ENCODE assay signal across 9 mouse cellular contexts in the genomic region with DNA sequence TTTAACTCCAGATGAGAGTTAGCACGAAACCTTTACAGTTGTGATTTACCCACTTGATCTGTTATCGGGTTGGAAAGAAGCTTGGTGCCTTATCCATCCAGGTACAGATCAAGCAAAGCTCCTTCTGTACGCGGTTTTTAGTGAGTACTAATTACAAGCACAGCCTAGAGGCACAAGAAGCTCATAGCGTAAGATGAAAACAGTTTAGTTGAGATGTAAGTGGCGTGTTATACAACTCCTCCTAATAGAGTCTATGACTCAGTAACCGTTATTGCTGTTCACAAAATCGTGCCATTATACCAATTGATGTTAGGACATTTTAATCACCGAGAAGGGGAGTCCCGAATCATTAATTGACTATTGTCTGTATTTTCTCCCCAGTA. TPM values are rescaled to one million over a fixed set of nuclear protein-coding genes. Genes with fewer than 3 reads are reported as not detected.
DNase-seq lines count a peak whose midpoint lies in the region; ATAC-seq and TF ChIP-seq lines count a peak whose summit lies in the region.
"Had no signal": no experiment of that assay in that cellular context is flagged by ENCODE, and none has a peak within 500 bp of the region (broad histone marks: within the 10 kb centered on the region; RNA-seq: fewer than 3 reads in every experiment).

No protein-coding gene starts in this region.

- ATAC-seq in lung, embryonic 14.5 days (ENCODE audit: insufficient read depth) = no peak
- ATAC-seq in intestine, embryonic 15.5 days = no peak
- 0 out of 2 replicates have a peak, but pooled peaks have one; percentile 5 for ATAC-seq in neural tube, embryonic 14.5 days (ENCODE audit: low read depth)

- H3K27ac ChIP-seq in lung, embryonic 14.5 days (ENCODE audit: low read depth) = no peak overlapping the region
- H3K27ac ChIP-seq in embryonic facial prominence, embryonic 10.5 days (replicated peaks) = peak overlapping the region; percentile 92
- no peak overlapping the region for H3K27ac ChIP-seq in intestine, embryonic 15.5 days
- H3K27ac ChIP-seq in neural tube, embryonic 14.5 days (ENCODE audit: low read depth, low read length) = peak overlapping the region; percentile 29; the same call in 1 of the 2 replicates

- peak overlapping the region; percentile 71 for H3K4me2 ChIP-seq in lung, embryonic 14.5 days
- H3K4me2 ChIP-seq in intestine, embryonic 15.5 days (replicated peaks) = peak overlapping the region; percentile 69
- peak overlapping the region; percentile 77 for H3K4me2 ChIP-seq in neural tube, embryonic 14.5 days (ENCODE audit: low read depth, low read length)

- no peak for DNase-seq in lung, embryonic 14.5 days
- DNase-seq in lung, postnatal 14 days = no peak
- DNase-seq in embryonic facial prominence, embryonic 10.5 days (ENCODE audit: low spot score) = no peak
- no peak for DNase-seq in ovary, postnatal 14 days (ENCODE audit: low spot score)
- DNase-seq in urinary bladder, postnatal 4 days (ENCODE audit: low spot score in 2 of 2) = no peak
- DNase-seq in spleen, postnatal 4 days (ENCODE audit: low spot score in 2 of 2) = no peak
- DNase-seq: cerebellum, postnatal 14 days had no signal

- H3K4me1 ChIP-seq in lung, embryonic 14.5 days (ENCODE audit: insufficient read depth) = no peaks in the 10 kb centered on the region
- peaks cover 17% of the 10 kb centered on the region for H3K4me1 ChIP-seq in embryonic facial prominence, embryonic 10.5 days
- H3K4me1 ChIP-seq in intestine, embryonic 15.5 days (replicated peaks) = peaks cover 17% of the 10 kb centered on the region
- peaks cover 12% of the 10 kb centered on the region for H3K4me1 ChIP-seq in neural tube, embryonic 14.5 days (ENCODE audit: control insufficient read depth, insufficient read depth, low read length)

- WGBS in lung, embryonic 14.5 days = 32% methylated on average over 10 of the region's 10 CpGs
- 42% methylated on average over 10 of the region's 10 CpGs for WGBS in embryonic facial prominence, embryonic 10.5 days
- 26% methylated on average over 10 of the region's 10 CpGs for WGBS in intestine, embryonic 15.5 days
- 34% methylated on average over 10 of the region's 10 CpGs for WGBS in neural tube, embryonic 14.5 days

- TF ChIP-seq CTCF in lung, embryonic 14.5 days (IDR thresholded peaks at IDR 0.05; ENCODE audit: low read depth) = no peak

- peak overlapping the region; percentile 70 for H3K9ac ChIP-seq in lung, embryonic 14.5 days
- H3K9ac ChIP-seq in intestine, embryonic 15.5 days = peak overlapping the region; percentile 92
- H3K9ac ChIP-seq in neural tube, embryonic 14.5 days (replicated peaks; ENCODE audit: low read depth, low read length) = peak overlapping the region; percentile 82

- H3K9me3 ChIP-seq in lung, embryonic 14.5 days (ENCODE audit: low read depth, low read length) = no peaks in the 10 kb centered on the region
- H3K9me3 ChIP-seq in embryonic facial prominence, embryonic 10.5 days = no peaks in the 10 kb centered on the region
- no peaks in the 10 kb centered on the region for H3K9me3 ChIP-seq in intestine, embryonic 15.5 days
- H3K9me3 ChIP-seq in neural tube, embryonic 14.5 days (ENCODE audit: control insufficient read depth, low read length) = no peaks in the 10 kb centered on the region

- no peaks in the 10 kb centered on the region for H3K27me3 ChIP-seq in lung, embryonic 14.5 days (ENCODE audit: insufficient read depth, low read length)
- H3K27me3 ChIP-seq in embryonic facial prominence, embryonic 10.5 days (replicated peaks; ENCODE audit: low read depth, poor library complexity, severe bottlenecking) = no peaks in the 10 kb centered on the region
- no peaks in the 10 kb centered on the region for H3K27me3 ChIP-seq in intestine, embryonic 15.5 days (replicated peaks)
- no peaks in the 10 kb centered on the region for H3K27me3 ChIP-seq in neural tube, embryonic 14.5 days (ENCODE audit: control insufficient read depth, insufficient read depth, low read length)

- peak overlapping the region; percentile 71 for H3K4me3 ChIP-seq in lung, embryonic 14.5 days (ENCODE audit: low read depth, low read length)
- H3K4me3 ChIP-seq in embryonic facial prominence, embryonic 10.5 days = peak overlapping the region; percentile 92
- peak overlapping the region; percentile 98 for H3K4me3 ChIP-seq in intestine, embryonic 15.5 days (replicated peaks)
- peak overlapping the region; percentile 93 for H3K4me3 ChIP-seq in neural tube, embryonic 14.5 days (ENCODE audit: low read depth, low read length)

- H3K36me3 ChIP-seq in lung, embryonic 14.5 days (ENCODE audit: insufficient read depth) = peaks cover 4% of the 10 kb centered on the region; the same call in 1 of the 2 replicates
- peaks cover 21% of the 10 kb centered on the region for H3K36me3 ChIP-seq in embryonic facial prominence, embryonic 10.5 days (replicated peaks)
- H3K36me3 ChIP-seq in intestine, embryonic 15.5 days = 0 out of 2 replicates have a peak, but pooled peaks cover 3% of the 10 kb centered on the region
- peaks cover 4% of the 10 kb centered on the region; the same call in 1 of the 2 replicates for H3K36me3 ChIP-seq in neural tube, embryonic 14.5 days (ENCODE audit: control insufficient read depth, insufficient read depth, low read length)

RNA-seq across cellular contexts. Expression of a gene that starts 1.0 kb away (rescaled TPM):
- 41.9 and 44.6 TPM in 2 replicates for polyA plus RNA-seq in lung, embryonic 14.5 days (2014; fragmentation: Nextera tagmentation; extraction: Ambion mirVana)
- polyA plus RNA-seq in embryonic facial prominence, embryonic 10.5 days (2016; fragmentation: Nextera tagmentation; extraction: Ambion mirVana) = 34.9 and 35.7 TPM in 2 replicates
- 32.9 and 38.2 TPM in 2 replicates for polyA plus RNA-seq in intestine, embryonic 15.5 days (2015; fragmentation: Nextera tagmentation; extraction: Ambion mirVana)
- polyA plus RNA-seq in neural tube, embryonic 14.5 days (2014; fragmentation: Nextera tagmentation; extraction: Ambion mirVana) = 58.6 and 63.3 TPM in 2 replicates

RNA-seq across cellular contexts. Expression of a gene that starts 42.6 kb away (rescaled TPM):
- 22.3 and 23.3 TPM in 2 replicates for polyA plus RNA-seq in lung, embryonic 14.5 days (2014; fragmentation: Nextera tagmentation; extraction: Ambion mirVana)
- 15.2 and 16.0 TPM in 2 replicates for polyA plus RNA-seq in embryonic facial prominence, embryonic 10.5 days (2016; fragmentation: Nextera tagmentation; extraction: Ambion mirVana)
- 22.9 and 25.9 TPM in 2 replicates for polyA plus RNA-seq in intestine, embryonic 15.5 days (2015; fragmentation: Nextera tagmentation; extraction: Ambion mirVana)
- polyA plus RNA-seq in neural tube, embryonic 14.5 days (2014; fragmentation: Nextera tagmentation; extraction: Ambion mirVana) = 21.1 and 22.5 TPM in 2 replicates

RNA-seq across cellular contexts. Expression of a gene that starts 57.7 kb away (rescaled TPM):
- 1.0 and 1.8 TPM in 2 replicates for polyA plus RNA-seq in lung, embryonic 14.5 days (2014; fragmentation: Nextera tagmentation; extraction: Ambion mirVana)
- polyA plus RNA-seq in embryonic facial prominence, embryonic 10.5 days (2016; fragmentation: Nextera tagmentation; extraction: Ambion mirVana) = 1.00 and 1.0 TPM in 2 replicates
- 5.0 and 5.4 TPM in 2 replicates for polyA plus RNA-seq in intestine, embryonic 15.5 days (2015; fragmentation: Nextera tagmentation; extraction: Ambion mirVana)
- polyA plus RNA-seq in neural tube, embryonic 14.5 days (2014; fragmentation: Nextera tagmentation; extraction: Ambion mirVana) = 5.8 and 5.9 TPM in 2 replicates

Comparison
In these comparisons a context has a peak if more than half of its experiments do, and no peak if none do; other contexts are left out.
1. H3K27ac ChIP-seq: peak in embryonic facial prominence, embryonic 10.5 days (single experiment) and neural tube, embryonic 14.5 days (single experiment); none in lung, embryonic 14.5 days (single experiment) and intestine, embryonic 15.5 days (single experiment).
2. Peak in every context shown above with its lines, with median percentiles within 50 percentile points of each other: H3K4me2 ChIP-seq, H3K4me3 ChIP-seq and H3K9ac ChIP-seq.